Mouse (Mus musculus) intestine, embryonic 15.5 days (tissue): Measurements from ENCODE around the gene Amigo1. TPM values are rescaled to one million over a fixed set of nuclear protein-coding genes. Genes with fewer than 3 reads are reported as not detected.

Source experiments
- ATAC-seq: fragments of 200-750 bp; cut with Nextera tagmentation; 2 replicates; pipeline ENCODE4 v1.8.0; 2017; ENCODE audit warnings: moderate TSS enrichment, moderate library complexity
- H3K27ac ChIP-seq: fragments of 300-500 bp; sonication (generic); 2 replicates; pipeline ENCODE4 v1.5.1; 2015; ENCODE audit warnings: mild to moderate bottlenecking, inconsistent platforms
- H3K27me3 ChIP-seq: fragments of 300-500 bp; sonication (generic); replicated peaks from 2 replicates; pipeline ENCODE4 v1.6.1; 2015; ENCODE audit warnings: inconsistent platforms
- H3K36me3 ChIP-seq: fragments of 300-500 bp; sonication (generic); 2 replicates; pipeline ENCODE4 v1.6.1; 2015; ENCODE audit warnings: inconsistent platforms
- H3K4me1 ChIP-seq: fragments of 300-500 bp; sonication (generic); replicated peaks from 2 replicates; pipeline ENCODE4 v1.6.1; 2015; ENCODE audit warnings: inconsistent platforms
- H3K4me2 ChIP-seq: fragments of 300-500 bp; sonication (generic); replicated peaks from 2 replicates; pipeline ENCODE4 v1.6.1; 2015; ENCODE audit warnings: mild to moderate bottlenecking, inconsistent platforms
- H3K4me3 ChIP-seq: fragments of 300-500 bp; sonication (generic); replicated peaks from 2 replicates; pipeline ENCODE4 v1.5.1; 2015; ENCODE audit warnings: inconsistent platforms
- H3K9ac ChIP-seq: fragments of 300-500 bp; sonication (generic); 2 replicates; pipeline ENCODE4 v1.6.1; 2015; ENCODE audit warnings: inconsistent platforms
- H3K9me3 ChIP-seq: fragments of 300-500 bp; sonication (generic); 2 replicates; pipeline ENCODE4 v1.6.1; 2016; ENCODE audit warnings: inconsistent platforms
- WGBS: fragments of 180-500 bp; shearing (Covaris S2); methylation state at CpG from one replicate; pipeline ENCODE4 v1.1.7; 2015; 5-methylcytosine and 5-hydroxymethylcytosine counted together
- polyA plus RNA-seq: library from polyadenylated mRNA; unstranded; fragments of >200 nt; fragmentation: Nextera tagmentation; extraction: Ambion mirVana; gene quantifications from 2 replicates; pipeline ENCODE4 v1.2.1, GENCODE M21; 2015

Gene Amigo1
- polyA plus RNA-seq, 1 experiment from 2014 or later, result 3.9 TPM

- H3K9ac ChIP-seq, result no peak overlapping the region
- peak; percentile 67 for ATAC-seq
- H3K4me3 ChIP-seq, result no peak overlapping the region; the same call in 1 of the 2 replicates
- H3K9me3 ChIP-seq, result no peaks in the 10 kb centered on the region
- H3K36me3 ChIP-seq, result no peaks in the 10 kb centered on the region
- H3K4me2 ChIP-seq, result peak overlapping the region; percentile 55
- WGBS, result 17% methylated on average over 9 of the region's 9 CpGs
- H3K4me1 ChIP-seq, result peaks cover 21% of the 10 kb centered on the region
- H3K27me3 ChIP-seq, result no peaks in the 10 kb centered on the region
- no peak overlapping the region for H3K27ac ChIP-seq
Measured at GRCm38 (mm10) chr3:108164807-108165206, 21.3 kb upstream of the Amigo1 start.

- ATAC-seq, result peak; percentile 58
Measured at GRCm38 (mm10) chr3:108165532-108166315, 20.4 kb upstream of the Amigo1 start.

GRCm38 (mm10) chr3:108166486-108167211 is 19.5 kb upstream of the Amigo1 start:
- H3K27me3 ChIP-seq, result no peaks in the 10 kb centered on the region
- H3K4me3 ChIP-seq, result no peak overlapping the region
- no peak overlapping the region for H3K27ac ChIP-seq
- H3K36me3 ChIP-seq, result no peaks in the 10 kb centered on the region
- 28% methylated on average over 10 of the region's 11 CpGs for WGBS
- H3K9me3 ChIP-seq, result no peaks in the 10 kb centered on the region
- no peak overlapping the region for H3K4me2 ChIP-seq
- peak; percentile 68 for ATAC-seq
- no peak overlapping the region for H3K9ac ChIP-seq
- peaks cover 21% of the 10 kb centered on the region for H3K4me1 ChIP-seq

More at GRCm38 (mm10) chr3:108165532-108166315, 20.4 kb upstream of the Amigo1 start:
- Histone ChIP-seq H3K36me3 (no peaks in the 10 kb centered on the region), H3K4me3 (no peak overlapping the region), H3K4me2 (0 out of 2 replicates have a peak overlapping the region, but pooled peaks have one; percentile 24), H3K27me3 (no peaks in the 10 kb centered on the region), H3K4me1 (peaks cover 21% of the 10 kb centered on the region), H3K9ac (no peak overlapping the region), H3K27ac (no peak overlapping the region), H3K9me3 (no peaks in the 10 kb centered on the region)
- 54% methylated on average over 10 of the region's 10 CpGs for WGBS

GRCm38 (mm10) chr3:108167499-108167898 is 18.6 kb upstream of the Amigo1 start:
- no peak overlapping the region for H3K4me2 ChIP-seq

GRCm38 (mm10) chr3:108169199-108169598 is 16.9 kb upstream of the Amigo1 start:
- no peaks in the 10 kb centered on the region for H3K9me3 ChIP-seq
- H3K4me3 ChIP-seq, result no peak overlapping the region
- no peak overlapping the region for H3K9ac ChIP-seq
- 48% methylated on average over 3 of the region's 3 CpGs for WGBS
- peaks cover 21% of the 10 kb centered on the region for H3K4me1 ChIP-seq
- H3K27ac ChIP-seq, result no peak overlapping the region
- H3K4me2 ChIP-seq, result no peak overlapping the region
- H3K36me3 ChIP-seq, result no peaks in the 10 kb centered on the region
- no peak for ATAC-seq
- no peaks in the 10 kb centered on the region for H3K27me3 ChIP-seq

More at GRCm38 (mm10) chr3:108167499-108167898, 18.6 kb upstream of the Amigo1 start:
- H3K27me3 ChIP-seq, result no peaks in the 10 kb centered on the region
- no peaks in the 10 kb centered on the region for H3K9me3 ChIP-seq
- H3K4me1 ChIP-seq, result peaks cover 21% of the 10 kb centered on the region
- no peak overlapping the region for H3K9ac ChIP-seq
- no peaks in the 10 kb centered on the region for H3K36me3 ChIP-seq
- H3K27ac ChIP-seq, result 0 out of 2 replicates have a peak overlapping the region, but pooled peaks have one; percentile 27
- no peak for ATAC-seq
- 55% methylated on average over 14 of the region's 14 CpGs for WGBS
- H3K4me3 ChIP-seq, result no peak overlapping the region

GRCm38 (mm10) chr3:108174672-108175531 is 11.2 kb upstream of the Amigo1 start:
- no peak overlapping the region for H3K4me3 ChIP-seq
- WGBS, result 31% methylated on average over 14 of the region's 14 CpGs
- peak; percentile 63 for ATAC-seq
- 0 out of 2 replicates have a peak, but pooled peaks cover 4% of the 10 kb centered on the region for H3K4me1 ChIP-seq
- H3K36me3 ChIP-seq, result no peaks in the 10 kb centered on the region
- 0 out of 2 replicates have a peak overlapping the region, but pooled peaks have one; percentile 17 for H3K4me2 ChIP-seq
- no peaks in the 10 kb centered on the region for H3K9me3 ChIP-seq
- peak overlapping the region; percentile 27; the same call in 1 of the 2 replicates for H3K27ac ChIP-seq
- no peak overlapping the region for H3K9ac ChIP-seq
- no peaks in the 10 kb centered on the region for H3K27me3 ChIP-seq

GRCm38 (mm10) chr3:108178756-108179715 is 7.1 kb upstream of the Amigo1 start:
- Histone ChIP-seq H3K27ac (no peak overlapping the region), H3K36me3 (no peaks in the 10 kb centered on the region), H3K4me2 (no peak overlapping the region), H3K4me1 (0 out of 2 replicates have a peak, but pooled peaks cover 4% of the 10 kb centered on the region), H3K9ac (no peak overlapping the region), H3K9me3 (no peaks in the 10 kb centered on the region), H3K4me3 (no peak overlapping the region), H3K27me3 (no peaks in the 10 kb centered on the region)
- ATAC-seq, result peak; percentile 61; the same call in 1 of the 2 replicates
- WGBS, result 53% methylated on average over 7 of the region's 7 CpGs

- Histone ChIP-seq H3K27me3 (no peaks in the 10 kb centered on the region), H3K36me3 (no peaks in the 10 kb centered on the region), H3K9me3 (no peaks in the 10 kb centered on the region), H3K4me1 (peaks cover 1% of the 10 kb centered on the region; the same call in 1 of the 2 replicates), H3K9ac (no peak overlapping the region), H3K4me3 (no peak overlapping the region), H3K4me2 (no peak overlapping the region), H3K27ac (no peak overlapping the region)
- WGBS, result 60% methylated on average over 2 of the region's 2 CpGs
- no peak for ATAC-seq
Measured at GRCm38 (mm10) chr3:108180514-108180913, 5.6 kb upstream of the Amigo1 start.

GRCm38 (mm10) chr3:108184742-108185141 is 1.4 kb upstream of the Amigo1 start:
- 74% methylated on average over 3 of the region's 3 CpGs for WGBS
- Histone ChIP-seq H3K27me3 (no peaks in the 10 kb centered on the region), H3K36me3 (no peaks in the 10 kb centered on the region), H3K27ac (no peak overlapping the region), H3K9ac (no peak overlapping the region), H3K4me3 (no peak overlapping the region), H3K4me2 (no peak overlapping the region), H3K4me1 (peaks cover 17% of the 10 kb centered on the region; the same call in 1 of the 2 replicates), H3K9me3 (no peaks in the 10 kb centered on the region)
- no peak for ATAC-seq

GRCm38 (mm10) chr3:108185460-108186097 is 556 bp upstream of the Amigo1 start:
- peak overlapping the region; percentile 71 for H3K4me3 ChIP-seq
- no peaks in the 10 kb centered on the region for H3K9me3 ChIP-seq
- H3K4me1 ChIP-seq, result peaks cover 17% of the 10 kb centered on the region; the same call in 1 of the 2 replicates
- ATAC-seq, result 0 out of 2 replicates have a peak, but pooled peaks have one; percentile 50
- WGBS, result 2% methylated on average over 16 of the region's 16 CpGs
- H3K9ac ChIP-seq, result peak overlapping the region; percentile 71
- peak overlapping the region; percentile 94 for H3K4me2 ChIP-seq
- H3K27me3 ChIP-seq, result no peaks in the 10 kb centered on the region
- H3K36me3 ChIP-seq, result no peaks in the 10 kb centered on the region
- no peak overlapping the region for H3K27ac ChIP-seq
